Mouse (Mus musculus) liver, embryonic 14.5 days (tissue): ENCODE results near the gene Krtap4-7. TPM values are rescaled to one million over a fixed set of nuclear protein-coding genes. Genes with fewer than 3 reads are reported as not detected.
"Not testable (repeated sequence)": the region's sequence is repeated elsewhere in the genome, so short reads cannot be mapped to it uniquely, and the experiment has no call there.

Experiments
- ATAC-seq: fragments of 200-750 bp; cut with Nextera tagmentation; 2 replicates; pipeline ENCODE4 v1.8.0; 2017; ENCODE audit warnings: moderate number of reproducible peaks, mild to moderate bottlenecking, moderate library complexity; ENCODE audit not compliant: insufficient read depth
- DNase-seq, 3 experiments: peaks; one replicate each; pipeline ENCODE4 v3.0.0-alpha.2; 2012 to 2013; ENCODE audit warnings: low read depth in 3 of 3, low spot score in 3 of 3
- H3K27ac ChIP-seq: fragments of 300-500 bp; sonication (generic); 2 replicates; pipeline ENCODE4 v1.5.1; 2014; ENCODE audit warnings: moderate library complexity, mild to moderate bottlenecking, control low read depth, inconsistent platforms
- H3K27me3 ChIP-seq: fragments of 300-500 bp; sonication (generic); 2 replicates; pipeline ENCODE4 v1.6.1; 2014; ENCODE audit warnings: mild to moderate bottlenecking, low read length, moderate library complexity; ENCODE audit not compliant: control insufficient read depth, insufficient read depth
- H3K36me3 ChIP-seq: fragments of 300-500 bp; sonication (generic); replicated peaks from 2 replicates; pipeline ENCODE4 v1.6.1; 2014; ENCODE audit warnings: low read depth; ENCODE audit not compliant: control insufficient read depth, insufficient read depth
- H3K4me1 ChIP-seq, 2 experiments: fragments of 200-500 bp in 1 of 2; fragments of 300-500 bp in 1 of 2; sonication (generic) in 1 of 2; replicated peaks; 2 replicates each; pipeline ENCODE4 v1.6.1; 2012 to 2014; ENCODE audit warnings: antibody characterized with exemption in 1 of 2, inconsistent platforms in 1 of 2, low read length in 1 of 2; ENCODE audit not compliant: control insufficient read depth in 2 of 2, insufficient read depth in 2 of 2
- H3K4me2 ChIP-seq: fragments of 300-500 bp; sonication (generic); 2 replicates; pipeline ENCODE4 v1.6.1; 2014; ENCODE audit warnings: low read depth, mild to moderate bottlenecking, control low read depth, moderate library complexity
- H3K4me3 ChIP-seq, 2 experiments: fragments of 200-500 bp in 1 of 2; fragments of 300-500 bp in 1 of 2; sonication (generic) in 1 of 2; 2 replicates each; pipeline ENCODE4 v1.5.1; 2012 to 2014; ENCODE audit warnings: low read depth in 2 of 2, low read length in 2 of 2, mild to moderate bottlenecking in 2 of 2, control low read depth in 1 of 2, inconsistent platforms in 1 of 2, moderate library complexity in 1 of 2; ENCODE audit not compliant: insufficient read depth in 1 of 2
- H3K9ac ChIP-seq: fragments of 300-500 bp; sonication (generic); replicated peaks from 2 replicates; pipeline ENCODE4 v1.6.1; 2014; ENCODE audit warnings: mild to moderate bottlenecking, control low read depth, moderate library complexity
- H3K9me3 ChIP-seq: fragments of 300-500 bp; sonication (generic); 2 replicates; pipeline ENCODE4 v1.6.1; 2016; ENCODE audit warnings: low read length, mixed read lengths; ENCODE audit not compliant: control insufficient read depth
- CTCF ChIP-seq: IDR thresholded peaks from 2 replicates; pipeline ENCODE4 v1.5.1; 2016; ENCODE audit warnings: antibody characterized with exemption, low read depth, control low read depth
- EP300 ChIP-seq: IDR thresholded peaks from 2 replicates; pipeline ENCODE4 v1.6.1; 2016; ENCODE audit warnings: antibody characterized with exemption, low read depth
- WGBS: fragments of 180-500 bp; shearing (Covaris S2); extraction: QIAGEN DNeasy Blood & Tissue Kit; methylation state at CpG from one replicate; pipeline ENCODE4 v1.1.7; 2014; ENCODE audit not compliant: insufficient replicate concordance; 5-methylcytosine and 5-hydroxymethylcytosine counted together
- polyA plus RNA-seq, 2 experiments: library from polyadenylated mRNA; depleted of rRNA in 1 of 2; stranded (reverse) in 1 of 2; unstranded in 1 of 2; fragments of >200 nt; fragmentation: Nextera tagmentation in 1 of 2; extraction: Ambion mirVana in 1 of 2; gene quantifications; 2 replicates each; pipeline versions ENCODE4 v1.2.1 to v1.2.3; 2012 to 2014

Krtap4-7 gene
- polyA plus RNA-seq, 2 experiments = not detected

DNA sequence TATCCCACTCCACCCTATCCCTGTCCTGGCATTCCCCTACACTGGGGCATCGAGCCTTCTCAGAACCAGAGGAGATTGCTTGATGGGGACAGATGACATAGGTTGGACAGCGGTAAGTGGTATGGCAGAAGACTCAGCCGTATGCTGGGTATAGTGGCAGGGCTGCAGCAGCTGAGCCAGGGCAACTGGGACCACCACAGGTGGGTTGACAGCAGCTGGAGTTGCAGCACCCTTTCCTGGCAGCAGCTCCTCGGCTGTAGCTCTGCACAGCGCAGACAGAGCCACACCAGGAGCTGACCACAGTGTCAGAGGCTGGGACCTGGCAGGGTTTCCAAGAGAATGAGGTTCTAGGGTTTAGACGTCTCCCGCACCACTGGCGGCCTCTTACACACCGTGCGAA lies 18.9 kb upstream of the Krtap4-7 start:
- TF ChIP-seq EP300 = no peak
- Histone ChIP-seq H3K27ac (no peak overlapping the region), H3K9ac (no peak overlapping the region), H3K4me3 (no peak overlapping the region), H3K4me2 (no peak overlapping the region), H3K36me3 (no peaks in the 10 kb centered on the region), H3K4me1 (no peaks in the 10 kb centered on the region), H3K9me3 (no peaks in the 10 kb centered on the region), H3K27me3 (no peaks in the 10 kb centered on the region)
- 60% methylated on average over 10 of the region's 10 CpGs for WGBS
- no peak for ATAC-seq
- no peak for DNase-seq

DNA sequence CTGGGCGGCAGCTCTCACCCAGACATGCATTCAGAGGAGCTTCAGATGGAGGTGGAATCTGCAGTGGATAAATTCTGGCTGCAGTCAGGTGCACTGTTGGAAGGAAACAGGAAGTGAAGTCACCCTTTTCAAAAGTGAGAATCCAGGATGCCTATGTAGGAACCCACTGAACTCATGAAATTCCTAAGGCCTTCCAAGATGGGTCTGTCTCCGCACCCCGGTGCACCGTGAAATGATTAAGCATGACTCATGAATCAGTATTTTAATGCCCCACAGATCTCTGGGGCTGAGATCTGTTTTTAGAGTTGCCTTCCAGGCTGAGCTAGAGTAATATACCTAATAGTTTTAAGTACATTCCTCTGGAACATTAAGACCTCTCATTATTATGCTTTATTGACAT lies 15.4 kb upstream of the Krtap4-7 start:
- no peak for ATAC-seq
- Histone ChIP-seq H3K36me3 (no peaks in the 10 kb centered on the region), H3K4me1 (no peaks in the 10 kb centered on the region), H3K27me3 (no peaks in the 10 kb centered on the region), H3K4me2 (no peak overlapping the region), H3K9me3 (no peaks in the 10 kb centered on the region), H3K27ac (no peak overlapping the region), H3K9ac (no peak overlapping the region), H3K4me3 (no peak overlapping the region)
- TF ChIP-seq CTCF = no peak
- 72% methylated on average over 4 of the region's 4 CpGs for WGBS
- no peak for DNase-seq

DNA sequence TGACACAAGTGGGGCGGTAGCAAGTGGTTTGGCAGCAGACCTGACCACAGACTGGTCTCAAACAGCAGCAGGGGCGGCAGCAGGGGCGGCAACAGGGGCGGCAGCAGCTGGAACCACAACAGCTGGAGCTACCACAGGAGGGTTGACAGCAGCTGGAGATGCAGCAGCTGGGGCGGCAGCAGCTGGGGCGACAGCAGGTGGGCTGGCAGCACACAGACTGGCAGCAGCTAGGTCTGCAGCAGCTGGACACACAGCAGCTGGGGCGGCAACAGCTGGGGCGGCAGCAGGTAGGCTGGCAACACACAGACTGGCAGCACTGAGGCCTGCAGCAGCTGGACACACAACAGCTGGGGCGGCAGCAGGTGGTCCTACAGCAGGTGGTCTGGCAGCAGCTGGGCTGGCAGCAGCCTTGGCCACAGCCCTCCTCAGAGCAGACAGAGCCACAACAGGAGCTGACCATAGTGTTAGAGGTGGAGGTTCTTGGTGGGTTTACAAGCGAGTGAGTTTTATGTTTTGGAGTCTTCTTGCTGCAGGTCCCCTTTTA lies 14.7 kb upstream of the Krtap4-7 start, which contains the start of gene Gm11563:
Gm11563 (minus strand) TSS at position 494 of the 544 bp plus-strand sequence.
- ATAC-seq, H3K27ac ChIP-seq, H3K27me3 ChIP-seq, DNase-seq, H3K36me3 ChIP-seq, H3K9ac ChIP-seq, H3K4me2 ChIP-seq, H3K4me1 ChIP-seq, H3K4me3 ChIP-seq, H3K9me3 ChIP-seq: not testable (repeated sequence)
- 46% methylated on average over 10 of the region's 10 CpGs for WGBS

DNA sequence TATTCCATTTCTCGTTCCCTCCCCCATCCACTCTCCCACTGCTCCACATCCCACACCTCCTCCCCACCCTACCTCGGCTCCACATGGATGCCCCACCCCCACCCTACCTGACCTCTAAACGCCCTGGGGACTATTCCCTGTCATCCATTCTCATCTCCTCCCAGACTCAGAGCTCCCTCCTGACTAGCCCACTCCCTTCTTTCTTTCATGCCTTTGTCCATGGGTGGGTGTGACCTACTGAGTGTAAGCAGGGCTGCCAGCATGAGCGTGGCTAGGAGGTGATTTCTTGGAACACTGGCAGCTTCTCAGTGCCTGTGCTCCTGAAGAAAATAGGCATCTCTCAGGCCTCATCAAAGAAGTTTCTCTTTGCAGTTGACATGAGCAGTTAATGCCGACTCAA lies 13.2 kb upstream of the Krtap4-7 start:
- DNase-seq (no peak), ATAC-seq (no peak)
- WGBS = 38% methylated on average over 5 of the region's 5 CpGs
- Histone ChIP-seq H3K4me1 (no peaks in the 10 kb centered on the region), H3K4me3 (no peak overlapping the region), H3K36me3 (no peaks in the 10 kb centered on the region), H3K9me3 (no peaks in the 10 kb centered on the region), H3K27ac (no peak overlapping the region), H3K9ac (no peak overlapping the region), H3K27me3 (no peaks in the 10 kb centered on the region), H3K4me2 (no peak overlapping the region)
- TF ChIP-seq CTCF (no peak), EP300 (no peak)

DNA sequence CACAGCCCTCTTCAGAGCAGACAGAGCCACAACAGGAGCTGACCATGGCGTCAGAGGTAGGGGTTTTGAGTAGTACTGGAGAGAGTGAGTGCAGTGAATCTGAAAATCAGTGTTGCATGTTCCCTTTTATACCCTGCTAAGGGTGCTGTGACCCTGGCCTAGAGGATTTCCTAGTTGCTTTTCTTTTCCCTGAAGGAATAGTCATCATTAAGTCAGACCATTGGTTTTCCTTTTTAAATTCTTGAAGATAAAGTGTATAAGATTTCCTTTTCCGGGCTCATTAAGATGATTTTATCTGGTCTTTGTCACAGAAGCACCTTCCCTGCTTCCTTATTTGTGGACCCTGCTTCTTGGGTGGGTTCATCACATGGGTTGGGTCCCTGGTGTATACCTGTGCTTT lies 6.2 kb upstream of the Krtap4-7 start, which contains the start of gene Gm11555:
Gm11555 (minus strand) TSS at position 101 of the 400 bp plus-strand sequence.
- ATAC-seq (no peak), DNase-seq (no peak)
- H3K4me1 ChIP-seq = no peaks in the 10 kb centered on the region
- 44% methylated on average over 2 of the region's 2 CpGs for WGBS
- H3K36me3 ChIP-seq = no peaks in the 10 kb centered on the region
- H3K27me3 ChIP-seq = no peaks in the 10 kb centered on the region
- H3K9me3 ChIP-seq = no peaks in the 10 kb centered on the region
- TF ChIP-seq EP300 = no peak
- TF ChIP-seq CTCF = no peak
- no peak within 1 kb of the TSS for H3K9ac ChIP-seq
- no peak within 1 kb of the TSS for H3K4me2 ChIP-seq
- H3K27ac ChIP-seq = no peak within 1 kb of the TSS
- H3K4me3 ChIP-seq = no peak within 1 kb of the TSS
